Mouse (Mus musculus) forebrain, embryonic 15.5 days (tissue): ENCODE data around the gene Fen1. TPM values are rescaled to one million over a fixed set of nuclear protein-coding genes. Genes with fewer than 3 reads are reported as not detected.
"Not testable (repeated sequence)": the region's sequence is repeated elsewhere in the genome, so short reads cannot be mapped to it uniquely, and the experiment has no call there.

Experiments
- ATAC-seq: fragments of 200-750 bp; cut with Nextera tagmentation; replicated peaks from 2 replicates; pipeline ENCODE4 v1.8.0; 2017; ENCODE audit warnings: mild to moderate bottlenecking, moderate TSS enrichment, moderate library complexity
- H3K27ac ChIP-seq: fragments of 300-500 bp; sonication (generic); replicated peaks from 2 replicates; pipeline ENCODE4 v1.5.1; 2015; ENCODE audit warnings: mild to moderate bottlenecking, inconsistent platforms
- H3K27me3 ChIP-seq: fragments of 300-500 bp; sonication (generic); 2 replicates; pipeline ENCODE4 v1.6.1; 2015; ENCODE audit warnings: inconsistent platforms
- H3K36me3 ChIP-seq: fragments of 300-500 bp; sonication (generic); 2 replicates; pipeline ENCODE4 v1.6.1; 2015; ENCODE audit warnings: mild to moderate bottlenecking, inconsistent platforms
- H3K4me1 ChIP-seq: fragments of 300-500 bp; sonication (generic); 2 replicates; pipeline ENCODE4 v1.6.1; 2015; ENCODE audit warnings: inconsistent platforms
- H3K4me2 ChIP-seq: fragments of 300-500 bp; sonication (generic); replicated peaks from 2 replicates; pipeline ENCODE4 v1.6.1; 2015; ENCODE audit warnings: mild to moderate bottlenecking, inconsistent platforms
- H3K4me3 ChIP-seq: fragments of 300-500 bp; sonication (generic); 2 replicates; pipeline ENCODE4 v1.5.1; 2015; ENCODE audit warnings: mild to moderate bottlenecking, inconsistent platforms
- H3K9ac ChIP-seq: fragments of 300-500 bp; sonication (generic); replicated peaks from 2 replicates; pipeline ENCODE4 v1.6.1; 2015; ENCODE audit warnings: mild to moderate bottlenecking, inconsistent platforms
- H3K9me3 ChIP-seq: fragments of 300-500 bp; sonication (generic); 2 replicates; pipeline ENCODE4 v1.6.1; 2016; ENCODE audit warnings: inconsistent platforms
- WGBS: fragments of 180-500 bp; shearing (Covaris S2); methylation state at CpG from one replicate; pipeline ENCODE4 v1.1.7; 2015; ENCODE audit warnings: mixed read lengths; 5-methylcytosine and 5-hydroxymethylcytosine counted together
- polyA plus RNA-seq: library from polyadenylated mRNA; unstranded; fragments of >200 nt; fragmentation: Nextera tagmentation; extraction: Ambion mirVana; gene quantifications from 2 replicates; pipeline ENCODE4 v1.2.1, GENCODE M21; 2015

Gene Fen1
- polyA plus RNA-seq, 1 experiment from 2014 or later = 54.7 TPM

DNA sequence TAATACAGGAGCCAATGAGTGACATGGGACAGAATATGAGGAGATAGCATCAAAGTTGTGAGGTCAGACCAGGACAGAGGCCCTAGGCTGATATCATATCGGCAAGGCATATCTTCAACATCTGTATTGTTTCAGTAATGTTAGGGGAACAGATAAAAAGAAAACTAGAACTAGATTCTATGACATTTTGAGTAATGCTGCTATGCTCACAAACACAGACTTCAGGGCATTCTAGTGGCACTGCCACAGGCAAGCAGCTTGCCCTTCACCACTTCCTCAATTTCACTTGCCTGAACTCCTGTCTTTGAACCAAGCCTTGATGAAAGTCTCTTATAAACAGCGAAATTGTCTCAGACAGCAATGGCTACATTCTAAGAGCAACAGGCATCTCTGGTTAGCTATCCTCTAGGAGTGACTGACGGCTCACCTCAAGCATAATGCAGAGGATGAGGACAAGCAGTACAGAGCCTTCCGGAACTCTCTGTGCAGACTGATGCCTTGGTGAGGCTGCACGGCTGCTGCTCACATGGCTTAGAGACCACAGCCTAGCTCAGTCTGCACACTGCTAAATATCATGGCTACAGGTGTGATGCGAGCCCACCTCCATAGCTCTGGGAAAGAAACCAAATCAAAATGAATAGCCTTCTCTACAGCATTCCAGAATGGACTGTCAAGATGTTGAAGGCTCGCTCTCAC lies 30.0 kb downstream of the Fen1 start:
- no peaks in the 10 kb centered on the region for H3K27me3 ChIP-seq
- no peaks in the 10 kb centered on the region for H3K9me3 ChIP-seq
- 96% methylated on average over 7 of the region's 7 CpGs for WGBS
- no peaks in the 10 kb centered on the region for H3K36me3 ChIP-seq
- ATAC-seq = no peak
- no peak overlapping the region for H3K27ac ChIP-seq
- no peak overlapping the region for H3K4me3 ChIP-seq
- no peaks in the 10 kb centered on the region for H3K4me1 ChIP-seq
- H3K9ac ChIP-seq = no peak overlapping the region
- no peak overlapping the region for H3K4me2 ChIP-seq

DNA sequence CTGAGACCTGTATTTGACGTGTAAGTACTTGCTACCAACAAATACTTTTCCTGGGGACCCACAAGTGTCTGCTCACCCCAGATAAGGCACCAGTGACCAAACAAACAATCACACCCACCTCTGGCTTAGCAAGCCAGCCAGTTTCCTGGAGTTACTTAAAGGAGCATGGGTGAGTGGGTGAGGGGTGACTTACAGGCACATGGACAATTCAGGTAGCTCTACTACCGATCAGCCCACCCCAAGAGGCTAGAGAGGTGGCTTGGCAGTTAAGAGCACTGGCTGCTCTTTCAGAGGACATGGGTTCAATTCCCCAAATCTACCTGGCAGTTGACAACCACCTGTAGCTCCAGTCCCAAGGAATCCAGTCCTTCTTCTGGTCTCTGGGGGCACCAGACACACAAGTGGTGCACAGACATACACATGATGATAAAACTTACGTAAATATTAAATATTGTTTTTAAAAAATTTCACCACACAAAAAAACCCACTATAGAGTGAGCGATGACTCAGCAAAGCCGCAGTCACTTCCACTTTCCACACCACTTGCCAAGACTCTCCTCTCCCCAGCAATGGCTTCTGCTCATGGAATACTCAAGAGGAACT lies 30.8 kb downstream of the Fen1 start:
- no peak overlapping the region for H3K4me3 ChIP-seq
- H3K27me3 ChIP-seq = no peaks in the 10 kb centered on the region
- ATAC-seq = no peak
- no peak overlapping the region for H3K4me2 ChIP-seq
- no peaks in the 10 kb centered on the region for H3K36me3 ChIP-seq
- no peak overlapping the region for H3K27ac ChIP-seq
- WGBS = 93% methylated on average over 5 of the region's 5 CpGs
- no peaks in the 10 kb centered on the region for H3K4me1 ChIP-seq
- no peaks in the 10 kb centered on the region for H3K9me3 ChIP-seq
- H3K9ac ChIP-seq = no peak overlapping the region

DNA sequence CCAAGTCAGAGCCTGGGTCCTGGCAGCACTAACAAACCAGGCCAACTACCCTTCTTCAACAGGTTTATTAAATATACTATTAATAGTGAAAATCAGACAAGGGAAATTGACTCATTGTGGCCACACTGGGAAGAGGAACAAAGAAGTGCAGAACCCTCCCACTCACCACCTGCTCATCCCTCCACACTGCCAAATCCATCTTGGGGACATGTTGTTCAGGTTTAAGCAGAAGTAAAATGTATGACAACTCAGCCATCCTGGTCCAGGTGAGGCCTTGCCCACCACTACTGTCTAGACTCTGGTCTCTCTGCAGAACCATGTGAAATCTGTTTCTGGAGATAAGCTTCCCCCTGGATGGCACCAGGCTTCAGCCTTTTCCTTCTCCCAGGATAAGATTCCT lies 32.1 kb downstream of the Fen1 start:
- H3K36me3 ChIP-seq = no peaks in the 10 kb centered on the region
- H3K4me2 ChIP-seq = no peak overlapping the region
- no peak overlapping the region for H3K4me3 ChIP-seq
- no peaks in the 10 kb centered on the region for H3K27me3 ChIP-seq
- no peaks in the 10 kb centered on the region for H3K9me3 ChIP-seq
- H3K4me1 ChIP-seq = no peaks in the 10 kb centered on the region
- no peak overlapping the region for H3K9ac ChIP-seq
- no peak for ATAC-seq
- no peak overlapping the region for H3K27ac ChIP-seq

DNA sequence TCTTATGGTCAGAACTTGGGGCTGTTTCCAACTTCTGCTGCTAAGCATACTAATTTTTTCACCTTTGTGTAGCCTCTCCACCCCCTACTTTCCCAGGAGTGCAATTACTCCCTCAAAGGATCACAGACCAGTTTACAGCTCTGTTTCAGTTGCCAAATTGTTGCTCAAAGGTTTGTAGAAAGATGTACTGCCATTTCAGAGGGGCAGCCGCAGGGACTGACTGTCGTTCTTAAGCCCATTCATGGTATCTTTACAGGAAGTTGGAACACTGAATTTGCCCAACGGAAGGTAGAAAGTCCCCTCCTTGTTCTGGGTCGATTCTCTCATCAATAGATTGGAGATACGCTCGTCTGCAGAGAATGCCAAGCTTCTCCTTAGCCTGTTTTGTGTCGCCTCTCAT lies 32.6 kb downstream of the Fen1 start:
- Histone ChIP-seq H3K4me1 (no peaks in the 10 kb centered on the region), H3K4me3 (no peak overlapping the region), H3K9me3 (no peaks in the 10 kb centered on the region), H3K9ac (no peak overlapping the region), H3K27me3 (no peaks in the 10 kb centered on the region), H3K27ac (no peak overlapping the region), H3K36me3 (no peaks in the 10 kb centered on the region), H3K4me2 (no peak overlapping the region)
- WGBS = 84% methylated on average over 7 of the region's 7 CpGs
- no peak for ATAC-seq

DNA sequence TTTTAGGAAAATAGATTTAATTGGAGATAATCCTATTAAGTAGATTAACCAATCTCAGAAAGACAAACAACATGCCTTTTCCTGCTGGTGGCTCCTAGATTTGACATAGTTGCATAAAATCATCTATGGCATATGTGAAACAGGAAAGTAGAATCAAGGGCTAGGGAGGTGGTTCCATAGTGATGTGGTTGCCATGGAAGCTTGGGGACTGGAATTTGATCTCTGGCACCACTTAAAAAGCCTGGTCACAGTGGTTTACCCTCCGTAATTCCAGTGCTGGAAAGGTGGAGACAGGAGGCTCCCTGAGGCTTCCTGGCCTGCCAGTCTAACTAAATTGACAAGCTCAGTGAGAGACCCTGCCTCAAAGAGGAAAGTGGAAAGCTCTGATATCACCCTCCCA lies 33.5 kb downstream of the Fen1 start:
- Histone ChIP-seq H3K9me3 (no peaks in the 10 kb centered on the region), H3K4me3 (no peak overlapping the region), H3K27me3 (no peaks in the 10 kb centered on the region), H3K9ac (no peak overlapping the region), H3K4me2 (no peak overlapping the region), H3K4me1 (no peaks in the 10 kb centered on the region), H3K36me3 (no peaks in the 10 kb centered on the region), H3K27ac (no peak overlapping the region)
- ATAC-seq = no peak
- WGBS = 27% methylated on average over 1 of the region's 1 CpGs

DNA sequence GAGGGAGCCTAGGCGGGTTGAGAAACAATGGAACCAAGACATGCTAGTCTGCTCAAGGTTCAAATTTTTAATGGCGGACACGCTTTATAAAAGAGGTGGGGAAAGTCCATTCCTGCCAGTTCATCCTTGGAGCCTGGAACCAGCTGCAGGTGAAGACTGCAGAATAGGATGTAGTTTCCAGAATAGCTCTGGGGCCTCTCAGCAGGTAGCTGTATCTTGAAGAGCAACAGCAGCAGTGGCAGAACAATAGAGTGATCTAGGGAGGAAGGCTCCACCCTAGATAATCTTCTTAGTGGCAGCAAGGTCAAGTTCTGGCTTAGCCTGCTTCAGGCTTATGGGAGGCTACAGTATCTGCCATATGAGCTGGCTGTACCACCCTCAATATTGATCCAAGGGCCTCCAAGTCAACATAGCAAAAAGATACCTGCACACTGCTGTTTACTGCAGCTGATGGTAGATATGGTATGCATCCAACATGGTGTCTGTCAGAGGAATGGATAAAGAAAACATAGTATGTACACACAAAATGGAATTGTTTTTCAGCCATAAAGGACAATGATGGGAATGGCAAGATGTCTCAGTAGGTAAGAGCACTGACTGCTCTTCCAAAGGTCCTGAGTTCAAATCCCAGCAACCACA lies 34.2 kb downstream of the Fen1 start:
- not testable (repeated sequence) for H3K4me3 ChIP-seq

DNA sequence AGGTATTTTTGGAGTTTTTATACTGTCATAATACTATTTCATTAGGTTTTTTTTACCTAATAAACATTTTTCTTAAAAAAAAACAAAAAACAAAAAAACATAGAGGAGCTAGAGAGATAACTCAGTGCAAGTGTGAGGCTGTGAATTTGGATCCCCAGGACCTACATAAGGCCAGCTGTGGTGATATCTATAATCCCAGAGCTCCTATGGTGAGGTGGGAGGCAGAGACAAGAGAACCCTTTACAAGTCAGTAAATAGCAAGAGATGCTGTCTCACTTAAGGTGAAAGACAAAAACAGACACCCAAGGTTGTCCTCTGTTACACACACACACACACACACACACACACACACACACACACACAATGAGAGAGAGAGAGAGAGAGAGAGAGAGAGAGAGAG lies 34.8 kb downstream of the Fen1 start:
- Histone ChIP-seq H3K4me2 (no peak overlapping the region), H3K9me3 (no peaks in the 10 kb centered on the region), H3K36me3 (no peaks in the 10 kb centered on the region), H3K4me3 (no peak overlapping the region), H3K27ac (no peak overlapping the region), H3K27me3 (no peaks in the 10 kb centered on the region), H3K9ac (no peak overlapping the region), H3K4me1 (no peaks in the 10 kb centered on the region)
- ATAC-seq = no peak

More for the DNA sequence above, 34.2 kb downstream of the Fen1 start:
- not testable (repeated sequence) for H3K36me3 ChIP-seq, H3K27ac ChIP-seq, H3K4me2 ChIP-seq, H3K9ac ChIP-seq, H3K9me3 ChIP-seq, H3K4me1 ChIP-seq, ATAC-seq, H3K27me3 ChIP-seq
- 82% methylated on average over 3 of the region's 3 CpGs for WGBS

DNA sequence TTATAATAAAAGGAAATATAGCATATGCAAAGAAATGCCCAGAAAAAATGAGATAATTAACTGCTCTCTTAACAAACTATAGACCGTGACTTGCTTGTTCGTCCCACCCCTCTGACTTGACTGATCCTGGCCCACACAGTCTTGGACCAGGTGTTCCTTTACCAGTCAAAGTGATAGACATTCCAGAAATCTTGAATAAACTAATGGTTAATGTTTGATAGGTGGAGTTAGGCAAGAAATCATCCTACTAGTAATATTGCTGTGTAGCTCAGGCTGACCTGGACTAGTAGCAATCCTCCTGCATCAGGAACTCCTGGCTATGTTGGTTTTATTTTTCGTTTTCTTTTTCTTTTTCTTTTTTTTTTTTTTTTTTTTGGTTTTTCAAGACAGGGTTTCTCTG lies 35.5 kb downstream of the Fen1 start:
- Histone ChIP-seq H3K4me2 (no peak overlapping the region), H3K9me3 (no peaks in the 10 kb centered on the region), H3K27ac (no peak overlapping the region), H3K9ac (no peak overlapping the region), H3K4me1 (no peaks in the 10 kb centered on the region), H3K4me3 (no peak overlapping the region), H3K27me3 (no peaks in the 10 kb centered on the region), H3K36me3 (no peaks in the 10 kb centered on the region)
- ATAC-seq = no peak
- 88% methylated on average over 3 of the region's 3 CpGs for WGBS

DNA sequence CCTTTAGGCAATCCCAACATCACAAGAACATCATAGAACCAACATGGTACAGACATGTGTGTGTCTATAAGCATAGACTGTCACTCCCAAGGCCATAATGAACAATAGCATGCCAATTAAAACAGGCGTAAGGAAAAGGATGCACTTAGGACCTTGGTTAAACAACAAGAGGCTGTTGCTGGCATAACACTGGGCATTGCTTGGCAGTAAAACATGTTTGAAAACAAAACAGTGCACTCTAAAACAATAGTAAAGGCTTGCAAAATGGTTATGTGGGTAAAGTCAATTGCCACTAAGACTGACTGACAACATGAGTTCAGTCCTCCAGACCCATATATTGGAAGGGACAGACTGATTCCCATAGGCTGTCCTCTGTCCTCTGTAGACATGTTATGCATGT lies 36.0 kb downstream of the Fen1 start:
- ATAC-seq = no peak
- no peak overlapping the region for H3K4me2 ChIP-seq
- H3K4me3 ChIP-seq = no peak overlapping the region
- no peak overlapping the region for H3K27ac ChIP-seq
- H3K4me1 ChIP-seq = no peaks in the 10 kb centered on the region
- WGBS = 72% methylated on average over 1 of the region's 1 CpGs
- no peaks in the 10 kb centered on the region for H3K36me3 ChIP-seq
- no peaks in the 10 kb centered on the region for H3K27me3 ChIP-seq
- no peak overlapping the region for H3K9ac ChIP-seq
- H3K9me3 ChIP-seq = no peaks in the 10 kb centered on the region

DNA sequence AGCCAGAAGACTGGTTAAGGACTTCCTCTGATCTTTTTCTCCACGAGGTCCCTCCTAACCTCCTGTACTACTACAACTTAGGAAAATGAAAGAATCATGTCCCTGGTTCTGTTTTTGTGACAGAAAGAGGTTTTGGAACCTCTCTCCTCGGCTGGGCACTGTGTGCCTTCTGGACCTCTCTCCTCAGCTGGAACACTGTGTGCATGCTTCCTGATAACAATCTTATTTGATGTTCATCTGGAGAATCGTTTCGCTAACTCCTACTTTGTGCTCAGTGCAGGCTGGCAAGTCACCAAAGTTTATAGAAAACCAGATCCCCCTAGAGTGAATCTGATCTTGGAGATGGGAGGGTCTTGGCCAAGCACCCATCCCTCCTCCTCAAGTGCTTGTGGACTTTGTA lies 36.9 kb downstream of the Fen1 start:
- no peaks in the 10 kb centered on the region for H3K36me3 ChIP-seq
- H3K4me3 ChIP-seq = no peak overlapping the region
- ATAC-seq = no peak
- no peak overlapping the region for H3K27ac ChIP-seq
- H3K4me2 ChIP-seq = no peak overlapping the region
- no peaks in the 10 kb centered on the region for H3K27me3 ChIP-seq
- 86% methylated on average over 4 of the region's 4 CpGs for WGBS
- H3K4me1 ChIP-seq = no peaks in the 10 kb centered on the region
- no peaks in the 10 kb centered on the region for H3K9me3 ChIP-seq
- no peak overlapping the region for H3K9ac ChIP-seq

DNA sequence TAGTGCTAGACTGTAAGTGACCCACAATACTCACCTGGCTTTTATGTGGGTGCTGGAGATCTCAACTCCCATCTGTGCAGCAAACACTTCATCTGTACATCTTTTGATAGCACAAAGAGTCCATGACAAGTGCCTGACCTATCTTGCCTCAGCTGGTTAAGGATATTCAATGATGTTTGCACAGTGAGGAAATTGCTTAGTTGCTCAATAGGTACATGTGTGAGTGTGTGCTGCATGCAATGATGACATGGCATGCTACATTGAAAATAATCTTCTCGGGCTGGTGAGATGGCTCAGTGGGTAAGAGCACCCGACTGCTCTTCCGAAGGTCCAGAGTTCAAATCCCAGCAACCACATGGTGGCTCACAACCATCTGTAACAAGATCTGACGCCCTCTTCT lies 38.0 kb downstream of the Fen1 start:
- H3K27ac ChIP-seq, ATAC-seq, H3K9ac ChIP-seq, H3K9me3 ChIP-seq, H3K4me2 ChIP-seq, H3K27me3 ChIP-seq, H3K4me3 ChIP-seq, H3K4me1 ChIP-seq, H3K36me3 ChIP-seq: not testable (repeated sequence)
- WGBS = 98% methylated on average over 4 of the region's 4 CpGs

DNA sequence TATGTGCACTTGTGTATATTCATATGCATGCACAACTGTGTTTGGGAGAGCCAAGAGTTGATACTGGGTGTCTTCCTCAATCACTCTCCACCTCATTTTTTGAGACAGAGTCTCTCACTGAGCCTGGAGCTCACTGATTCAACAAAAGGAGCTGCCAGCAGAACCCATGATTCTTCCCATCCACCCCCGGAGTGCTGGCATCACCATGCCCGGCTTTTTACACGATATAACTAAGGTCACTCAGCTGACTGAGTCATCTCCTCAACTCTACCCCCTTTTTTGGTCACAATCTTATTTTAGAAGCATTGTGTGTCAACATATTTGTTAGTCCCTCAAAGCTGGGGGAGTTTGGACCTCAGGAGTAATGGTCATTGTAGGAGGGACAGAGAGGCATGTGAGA lies 40.1 kb downstream of the Fen1 start:
- H3K27ac ChIP-seq = no peak overlapping the region
- 92% methylated on average over 3 of the region's 3 CpGs for WGBS

DNA sequence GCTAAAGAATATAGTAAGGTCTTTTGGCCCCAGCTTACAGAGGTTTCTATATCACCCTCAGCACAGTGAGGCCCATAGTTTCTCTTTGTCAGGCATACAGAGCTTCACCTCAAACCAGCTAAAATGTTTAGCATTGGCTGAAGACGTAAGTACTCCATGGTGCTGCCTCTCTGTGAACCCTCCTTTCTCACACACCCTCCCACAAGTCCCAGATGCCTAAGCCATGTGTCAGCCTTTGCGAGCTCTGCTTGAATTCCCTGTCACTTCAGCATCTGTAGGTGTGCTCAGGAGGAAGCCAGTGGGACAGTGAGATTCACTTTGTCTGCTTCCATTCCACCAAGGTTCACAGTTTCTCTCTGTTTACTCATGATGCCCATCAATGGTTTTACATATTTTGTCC lies 46.2 kb downstream of the Fen1 start:
- no peak overlapping the region for H3K4me3 ChIP-seq
- ATAC-seq = no peak
- H3K9me3 ChIP-seq = no peaks in the 10 kb centered on the region
- no peaks in the 10 kb centered on the region for H3K27me3 ChIP-seq
- no peak overlapping the region for H3K27ac ChIP-seq
- H3K4me1 ChIP-seq = no peaks in the 10 kb centered on the region
- WGBS = 90% methylated on average over 2 of the region's 2 CpGs
- H3K9ac ChIP-seq = no peak overlapping the region
- H3K4me2 ChIP-seq = no peak overlapping the region
- no peaks in the 10 kb centered on the region for H3K36me3 ChIP-seq

More for the DNA sequence above, 40.1 kb downstream of the Fen1 start:
- Histone ChIP-seq H3K9ac (no peak overlapping the region), H3K4me1 (no peaks in the 10 kb centered on the region), H3K4me2 (no peak overlapping the region), H3K9me3 (no peaks in the 10 kb centered on the region), H3K27me3 (no peaks in the 10 kb centered on the region), H3K36me3 (no peaks in the 10 kb centered on the region), H3K4me3 (no peak overlapping the region)
- ATAC-seq = no peak
